Mouse (Mus musculus) megakaryocyte, embryonic 14.5 days (primary cell): ENCODE measurements at regions not wholly inside any gene's neighbourhood (a gene's known extent, or its start where the extent isn't known, plus 50 kb on each side); places are given as distances from the start of the nearest gene placed in this dataset.

ENCODE experiments used
- FLI1 ChIP-seq: IDR thresholded peaks from 2 replicates; pipeline ENCODE4 v1.6.1; 2012; ENCODE audit warnings: low read length, inconsistent platforms, mixed read lengths
- GATA1 ChIP-seq: IDR thresholded peaks from 3 replicates; pipeline ENCODE4 v1.6.1; 2012; ENCODE audit warnings: mixed read lengths, low read length, inconsistent platforms, borderline replicate concordance

GRCm38 (mm10) chr13:107699251-107699650 lies 345.0 kb upstream of the Smim15 start:
- TF ChIP-seq GATA1 (no peak), FLI1 (no peak)
